Mouse (Mus musculus): ENCODE results near the gene Armc10. TPM values are rescaled to one million over a fixed set of nuclear protein-coding genes. Genes with fewer than 3 reads are reported as not detected.
"Not testable (repeated sequence)": the region's sequence is repeated elsewhere in the genome, so short reads cannot be mapped to it uniquely, and the experiment has no call there.

Gene Armc10
- total RNA-seq, 2 experiments from 2014 or later: 17.7 to 22.4 TPM

DNA sequence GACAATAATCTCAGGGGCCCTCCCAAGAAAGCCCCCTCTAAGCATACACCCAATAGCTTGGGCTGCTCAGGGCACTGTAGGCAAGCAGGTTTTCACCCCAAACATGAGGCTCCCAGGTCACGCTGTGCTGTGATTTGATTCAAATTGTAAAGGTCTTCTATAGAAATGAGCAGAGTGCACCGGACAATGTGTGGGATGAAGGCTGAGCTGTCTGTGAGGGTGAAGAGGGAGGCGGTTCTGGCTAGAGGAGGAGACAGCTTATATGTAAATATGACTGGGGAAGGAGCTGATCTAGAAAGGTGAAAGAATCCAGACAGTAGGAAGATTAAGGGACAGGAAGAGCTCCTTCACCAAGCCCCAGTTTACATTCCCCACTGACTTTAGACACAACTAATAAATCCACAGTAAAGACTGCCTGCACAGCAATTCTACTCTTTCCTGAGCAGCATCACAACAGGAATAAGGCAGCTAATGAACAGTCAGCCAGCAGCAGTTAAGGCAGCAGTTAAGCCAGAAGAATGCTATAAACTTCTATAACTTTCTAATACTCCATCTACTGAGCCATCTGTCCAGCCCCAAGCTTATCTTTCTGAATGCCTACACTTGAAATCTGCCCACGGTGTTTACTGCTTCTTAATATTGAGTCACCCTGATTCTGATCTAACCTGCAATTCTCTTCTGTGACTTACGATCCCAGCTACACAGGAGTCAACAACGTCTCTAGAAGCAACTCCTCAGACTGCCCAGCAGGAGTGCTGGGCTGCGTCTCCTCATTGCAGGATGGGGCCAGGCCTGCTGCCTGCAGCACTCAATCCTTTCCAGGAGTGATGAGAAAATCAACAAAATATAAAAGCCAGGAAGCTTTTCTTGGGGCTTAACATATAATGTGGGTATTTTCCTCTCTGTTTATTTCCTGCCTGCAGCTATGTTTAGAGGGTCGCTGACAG is 21.9 kb downstream of the Armc10 start:
- no peak for DNase-seq

DNA sequence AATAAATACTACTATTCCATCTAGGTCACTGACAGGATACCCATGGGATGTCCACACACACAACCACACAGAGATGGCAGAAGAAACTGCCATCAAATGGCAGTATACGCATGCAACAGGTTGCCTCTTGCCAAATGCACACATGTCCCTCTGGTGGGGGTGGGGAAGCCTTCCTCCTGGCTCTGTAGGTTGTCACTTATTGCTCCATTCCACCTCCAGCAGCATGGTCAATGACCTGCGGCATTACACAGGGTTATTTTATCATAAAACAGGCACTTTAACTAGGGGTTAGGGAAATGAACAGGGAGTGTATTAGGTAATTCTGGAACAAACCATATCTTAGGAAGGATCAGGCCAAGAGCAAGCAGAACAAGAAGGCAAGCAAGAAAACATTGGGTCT is 23.7 kb downstream of the Armc10 start:
- DNase-seq: peak; percentile 40

DNA sequence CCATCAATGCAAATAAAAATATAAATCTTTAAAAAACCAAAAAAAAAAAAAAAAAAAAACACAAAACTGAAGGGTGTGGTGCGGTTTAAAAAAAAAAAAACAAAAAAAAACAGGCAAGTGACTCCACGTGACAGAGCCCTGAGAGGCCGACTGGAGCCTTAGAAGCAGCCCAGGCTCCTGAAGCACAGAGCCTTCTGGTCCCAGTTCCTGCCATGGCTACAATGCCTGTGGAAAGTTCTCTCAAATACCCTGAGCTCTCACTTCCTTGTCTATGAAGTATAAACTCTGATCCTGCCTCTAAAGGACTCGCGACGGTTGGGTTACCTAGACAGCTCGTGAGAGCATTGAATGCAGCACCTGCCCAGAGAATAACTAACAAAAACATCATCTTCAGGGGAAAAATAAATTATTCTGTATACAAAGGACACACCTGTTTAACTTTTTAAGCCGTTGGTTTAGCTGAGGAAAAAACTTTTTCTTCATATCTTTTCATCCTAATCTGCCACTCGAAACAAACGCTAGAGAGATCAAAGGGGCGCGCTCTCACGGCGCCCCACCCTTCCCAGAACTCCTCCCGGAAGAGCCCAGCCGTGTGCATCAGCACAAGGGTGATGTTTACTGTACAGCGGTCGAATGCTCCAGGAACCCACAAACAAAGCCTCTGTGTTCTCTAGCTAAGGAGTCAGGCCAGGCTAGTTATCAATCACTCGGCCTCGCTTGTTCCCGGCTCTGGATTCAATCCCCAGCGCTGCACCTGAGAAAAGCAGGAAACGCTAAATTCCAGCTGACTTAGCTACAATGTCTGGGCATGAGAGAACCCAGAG is 27.4 kb downstream of the Armc10 start:
- DNase-seq: no peak

DNA sequence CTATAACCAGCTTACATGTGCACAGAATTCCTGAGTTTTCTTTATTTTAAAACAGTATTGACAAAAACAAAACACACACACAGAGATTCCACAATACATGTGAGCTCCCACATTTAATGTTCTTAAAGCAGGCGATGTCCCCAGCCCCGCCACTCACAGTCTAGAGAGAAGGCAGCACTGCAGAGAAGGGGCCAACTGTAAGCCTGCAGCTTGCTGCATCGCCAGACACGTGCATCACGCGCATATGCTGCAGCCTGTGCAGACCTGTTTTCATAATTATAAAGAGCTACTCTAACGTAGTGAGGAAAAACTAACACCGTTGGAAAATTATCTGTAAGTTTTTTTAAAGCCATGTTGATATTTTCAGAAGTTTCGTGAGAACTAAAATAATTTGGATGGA is 28.1 kb downstream of the Armc10 start:
- DNase-seq: no peak

DNA sequence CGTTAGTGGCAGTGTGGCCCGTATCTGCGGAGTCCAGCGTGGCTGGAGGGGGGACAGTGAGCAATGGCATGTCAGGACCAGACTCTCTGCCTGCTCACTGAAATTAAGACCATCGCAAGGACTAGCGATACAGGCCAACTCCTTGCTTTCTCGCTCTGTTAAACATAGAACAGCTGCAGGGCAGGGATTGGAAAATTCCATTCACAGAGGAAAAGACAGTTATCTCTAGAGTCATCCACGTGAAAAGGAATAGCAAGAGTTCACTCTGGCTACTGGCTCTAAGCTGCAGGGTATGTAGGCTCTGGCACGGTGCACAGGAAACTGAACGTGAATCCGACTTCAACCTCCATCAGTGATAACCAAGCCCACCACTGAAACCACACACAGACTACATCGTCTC is 29.4 kb downstream of the Armc10 start:
- no peak for DNase-seq

DNA sequence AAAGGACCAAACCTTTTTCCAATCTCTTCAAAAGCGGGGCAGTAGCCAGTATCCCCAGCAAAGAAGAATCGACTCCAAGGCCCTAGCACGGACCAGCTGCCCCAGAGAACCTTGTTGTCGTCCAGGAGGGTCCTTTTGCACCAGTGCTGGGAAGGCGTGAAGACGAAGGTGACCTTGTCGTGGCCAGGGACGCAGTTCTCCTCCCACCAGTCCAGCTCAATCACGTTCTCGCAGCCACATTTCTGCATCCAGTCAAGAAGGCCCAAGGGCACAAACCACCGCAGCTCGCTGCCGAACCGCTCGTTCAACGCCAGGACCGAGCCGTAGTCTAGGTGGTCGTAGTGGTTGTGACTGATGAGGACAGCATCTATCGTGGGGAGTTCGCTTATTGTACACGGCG is 29.9 kb downstream of the Armc10 start:
- no peak for DNase-seq

DNA sequence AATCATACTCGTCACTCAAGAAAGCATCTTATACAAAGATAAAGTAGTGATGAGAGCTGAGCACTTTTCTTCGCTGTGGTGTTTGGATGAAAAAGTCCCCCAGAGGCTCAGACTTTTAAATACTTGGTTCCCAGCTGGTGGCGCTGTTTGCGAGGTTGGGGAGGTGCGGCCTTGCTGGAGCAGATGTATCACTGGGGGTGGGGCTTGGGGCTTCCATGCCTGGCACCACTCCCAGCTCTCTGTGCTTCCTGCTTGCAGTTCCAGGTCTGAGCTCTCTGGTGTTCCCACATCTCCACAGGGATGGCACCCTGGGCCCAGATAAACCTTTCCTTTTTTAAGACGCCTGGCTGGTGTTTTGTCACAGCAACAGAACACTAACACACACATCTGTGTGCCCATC is 32.3 kb downstream of the Armc10 start:
- peak; percentile 38 for DNase-seq

DNA sequence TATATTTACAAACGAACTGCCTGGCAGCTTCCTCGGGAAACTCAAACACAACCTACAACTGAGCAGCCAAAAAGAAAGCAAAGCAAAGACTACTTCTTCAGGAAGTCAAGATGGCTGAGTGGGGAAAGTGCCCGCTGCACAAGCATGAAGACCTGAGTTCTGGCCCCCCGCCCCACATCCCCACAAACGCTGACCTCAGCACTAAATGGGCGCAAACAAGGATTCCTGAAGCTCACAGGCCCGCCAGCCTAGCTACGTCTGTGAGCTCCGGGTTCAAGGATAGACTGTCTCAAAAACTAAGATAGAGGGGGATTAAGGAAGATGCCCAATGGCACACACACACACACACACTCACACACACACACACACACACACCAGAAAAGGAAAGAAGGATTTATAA is 32.8 kb downstream of the Armc10 start:
- no peak for DNase-seq

DNA sequence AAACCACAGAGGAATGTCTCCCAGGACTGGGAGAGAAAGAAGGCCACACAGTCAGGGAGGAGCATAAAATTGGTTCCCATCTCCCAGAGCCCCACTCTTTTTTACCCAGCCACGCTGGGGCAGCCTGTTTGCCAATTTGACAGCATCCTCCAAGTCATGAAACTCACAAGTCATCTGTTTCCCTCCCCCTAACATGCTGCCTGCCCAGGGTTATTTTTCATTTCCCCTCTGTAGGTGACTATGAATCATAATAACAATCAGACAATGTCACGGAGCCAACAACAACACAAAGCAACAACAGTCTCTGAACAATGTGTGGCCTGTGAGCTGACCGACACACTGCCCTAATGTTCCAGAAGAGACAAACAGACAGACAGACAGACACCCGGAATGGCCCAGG is 34.4 kb downstream of the Armc10 start:
- no peak for DNase-seq

DNA sequence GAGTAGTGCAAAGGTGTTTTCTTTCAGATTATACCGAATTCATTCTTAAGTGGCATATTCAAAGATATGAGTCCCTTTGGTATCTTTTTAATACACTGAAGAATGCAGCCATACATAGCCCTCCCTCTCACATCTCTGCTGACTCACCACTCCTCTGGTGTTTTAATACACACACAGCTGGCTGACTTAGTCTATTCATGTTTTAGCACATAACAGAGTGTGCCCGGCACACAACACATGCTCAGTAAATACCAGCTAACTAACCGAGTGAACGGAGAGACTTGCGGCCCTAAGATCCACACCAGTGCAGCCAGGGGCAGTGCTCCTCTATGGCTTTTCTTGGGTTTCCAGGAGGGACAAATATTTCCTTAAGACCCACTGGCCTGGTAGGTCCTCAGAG is 35.3 kb downstream of the Armc10 start:
- DNase-seq: no peak

DNA sequence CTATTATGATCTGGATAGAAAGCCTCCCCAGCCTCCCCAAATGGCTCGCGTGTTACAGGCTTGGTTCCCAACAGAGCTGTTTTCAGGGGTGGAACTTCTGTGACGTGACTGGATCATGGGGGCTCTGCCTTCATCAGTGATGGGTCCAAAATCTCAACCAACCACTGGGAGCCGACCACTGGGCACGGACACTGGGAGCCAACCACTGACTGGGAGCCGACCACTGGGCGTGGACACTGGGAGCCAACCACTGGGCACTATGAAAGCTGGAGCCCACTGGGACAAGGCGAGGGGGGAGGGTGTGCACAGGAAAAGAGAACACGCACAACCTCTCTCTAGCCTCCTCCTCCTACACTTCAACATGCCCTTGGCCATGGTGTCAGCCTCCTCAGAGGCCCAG is 38.2 kb downstream of the Armc10 start:
- no peak for DNase-seq

DNA sequence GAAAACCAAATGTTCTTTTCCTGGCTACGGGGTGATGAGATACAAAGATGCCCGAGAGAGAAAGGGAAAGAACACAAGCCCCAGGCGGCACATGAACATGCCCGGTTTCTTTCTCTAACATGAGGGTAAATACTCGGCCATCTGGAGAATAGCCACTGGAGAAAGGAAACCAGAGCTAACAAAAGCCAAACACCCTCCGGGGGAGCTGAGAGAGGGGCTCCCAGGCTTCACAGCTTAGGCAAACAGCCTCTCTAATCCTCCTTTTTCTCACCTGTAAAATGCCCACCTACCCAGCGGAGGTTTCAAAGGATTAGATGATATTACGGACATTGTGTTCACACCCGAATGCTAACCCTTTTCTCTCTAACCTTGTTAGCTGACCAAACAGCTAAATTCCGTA is 39.4 kb downstream of the Armc10 start:
- DNase-seq: no peak

DNA sequence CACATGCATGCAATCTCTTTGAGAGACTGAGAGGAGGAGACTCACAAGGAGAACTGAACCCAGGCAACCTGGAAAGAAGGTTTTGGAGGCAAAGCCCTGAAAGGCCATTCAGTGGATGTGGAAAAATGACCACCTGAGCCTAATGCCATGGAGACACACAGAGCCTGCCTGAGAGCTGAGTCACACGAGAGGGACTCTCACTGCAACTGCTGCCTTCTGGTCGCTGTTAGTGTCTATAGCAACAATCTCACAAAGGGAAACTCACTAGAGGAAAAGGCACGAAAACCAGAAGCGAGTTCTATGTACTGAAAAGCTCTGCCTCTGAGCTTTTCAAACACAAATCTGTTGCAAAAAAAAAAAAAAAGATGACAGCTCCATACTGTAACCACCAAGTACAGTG is 41.4 kb downstream of the Armc10 start:
- DNase-seq: no peak

DNA sequence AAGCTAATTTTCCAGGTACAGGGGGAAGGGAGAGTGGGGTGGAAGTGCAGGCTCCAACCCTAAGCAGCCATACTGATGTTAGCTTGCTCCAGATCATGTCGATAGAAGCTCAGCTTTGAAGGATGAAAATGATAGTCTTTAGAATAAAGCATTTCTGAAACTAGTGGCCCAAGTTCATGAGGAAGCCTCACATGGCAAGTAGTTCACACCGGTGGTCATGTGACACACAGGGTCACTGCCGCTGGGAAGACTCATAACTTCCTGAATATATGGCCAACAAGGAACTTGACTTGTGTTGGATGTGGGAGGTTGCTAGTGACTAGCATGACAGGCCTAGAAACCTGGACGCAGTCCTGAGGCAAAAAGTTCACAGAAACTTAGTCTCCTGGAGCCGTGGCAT is 46.6 kb downstream of the Armc10 start:
- no peak for DNase-seq

DNA sequence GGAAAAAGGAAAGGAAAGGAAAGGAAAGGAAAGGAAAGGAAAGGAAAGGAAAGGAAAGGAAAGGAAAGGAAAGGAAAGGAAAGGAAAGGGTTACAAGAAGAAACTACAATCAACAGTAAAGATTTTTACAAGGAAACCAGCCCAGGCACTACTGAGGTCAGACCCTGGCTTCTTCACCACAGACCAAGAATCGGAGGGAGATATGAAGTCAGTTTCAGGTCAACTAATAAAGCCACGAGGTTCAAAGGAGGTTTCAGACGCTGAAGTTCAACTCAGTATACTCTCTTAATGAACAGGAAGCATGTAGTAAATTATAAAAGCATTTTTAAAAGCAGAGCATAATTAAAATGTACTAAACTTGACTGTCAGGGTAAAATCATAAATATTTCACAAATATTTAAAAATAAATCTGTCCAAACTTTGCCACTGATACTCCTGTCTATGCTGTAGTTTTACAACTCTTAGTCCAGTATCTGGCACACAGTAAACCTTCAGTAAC is 47.8 kb downstream of the Armc10 start:
- DNase-seq: no peak

DNA sequence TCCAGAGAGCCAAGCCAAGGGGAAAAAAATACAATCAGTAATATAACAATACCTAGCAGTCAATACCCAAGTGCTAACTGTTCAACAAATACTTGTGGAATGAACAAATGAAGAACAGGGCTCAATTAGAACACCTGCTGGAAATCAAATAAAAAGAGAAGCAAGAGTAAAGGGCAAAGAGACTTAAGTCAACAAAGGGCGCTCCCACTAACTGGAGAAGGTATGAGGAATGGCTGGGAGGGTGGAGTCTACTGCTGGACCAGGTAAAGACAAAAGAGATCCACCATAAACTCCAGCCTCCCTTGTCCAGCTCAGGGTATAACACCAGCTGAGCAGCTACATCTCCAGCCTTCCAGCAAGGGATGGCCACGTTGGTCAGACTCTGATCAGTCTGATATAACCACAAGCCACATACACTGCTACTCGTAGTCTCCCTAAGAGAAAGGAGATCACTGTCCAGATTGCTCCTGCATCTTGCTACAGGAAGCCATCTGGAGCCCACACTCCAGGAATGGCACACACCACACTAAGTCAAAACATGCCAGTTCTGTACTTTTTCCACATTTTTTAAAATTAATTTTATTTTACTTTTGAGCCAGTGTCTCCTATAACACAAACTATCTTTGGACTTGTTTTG is 49.4 kb downstream of the Armc10 start:
- no peak for DNase-seq

DNA sequence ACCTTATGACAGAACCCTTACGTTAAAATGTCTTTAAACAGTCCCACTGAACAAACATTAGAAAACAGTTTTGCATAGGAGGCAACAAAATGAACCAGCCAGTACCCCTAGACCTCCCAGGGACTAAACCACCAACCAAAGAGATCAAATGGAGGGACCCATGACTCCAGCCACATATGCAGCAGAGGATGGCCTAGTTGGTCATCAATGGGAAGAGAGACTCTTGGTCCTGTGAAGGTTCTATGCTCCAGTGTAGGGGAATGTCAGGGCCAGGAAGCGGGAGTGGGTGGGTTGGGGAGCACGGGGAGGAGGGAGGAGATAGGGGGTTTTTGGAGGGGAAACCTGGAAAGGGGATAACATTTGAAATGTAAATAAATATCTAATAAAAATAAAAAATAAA is 53.9 kb downstream of the Armc10 start:
- not testable (repeated sequence) for DNase-seq

DNA sequence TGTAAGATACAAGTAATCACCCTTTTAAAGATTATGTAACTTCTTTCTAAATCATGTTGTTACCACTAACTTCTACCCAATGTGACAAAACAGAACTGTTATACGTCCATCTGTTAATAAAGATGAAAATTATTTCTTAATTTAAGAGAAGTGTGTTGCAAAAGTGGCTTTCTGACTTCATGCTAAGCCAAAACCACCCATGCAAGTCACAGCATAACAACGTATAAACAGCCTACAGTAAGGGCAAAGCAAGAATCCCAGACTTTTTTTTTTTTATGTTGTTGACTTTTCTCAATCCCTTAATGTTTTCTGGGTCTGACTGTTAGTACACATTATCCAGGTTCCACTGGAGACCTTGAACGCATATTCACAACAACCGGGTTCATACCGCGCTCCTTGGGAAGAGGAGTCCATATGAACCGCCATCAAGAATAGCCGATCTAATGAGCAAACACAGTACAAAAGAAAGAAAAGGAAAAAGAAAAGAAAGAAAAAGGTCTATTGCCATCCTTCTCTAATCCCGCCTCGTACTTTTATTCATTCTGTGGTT is 54.7 kb downstream of the Armc10 start:
- no peak for DNase-seq

DNA sequence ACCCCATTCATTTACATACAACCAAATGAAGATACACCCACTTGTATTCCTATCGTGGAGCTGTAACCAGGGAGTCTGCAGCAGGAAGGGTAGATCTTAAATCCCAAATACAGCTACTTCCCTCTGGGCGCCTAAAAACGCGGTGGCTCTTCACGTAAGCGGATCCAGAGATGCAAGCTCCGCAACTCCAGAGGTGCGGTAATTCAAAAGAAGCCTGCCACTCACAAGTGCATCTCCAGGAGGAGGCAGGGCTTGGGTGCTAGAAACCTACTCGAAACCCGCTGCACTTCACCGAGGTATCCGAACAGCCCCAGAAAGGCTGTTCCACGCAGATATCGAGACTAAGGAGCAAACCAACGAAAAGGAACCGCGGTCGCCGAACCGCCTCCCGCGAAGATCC is 55.3 kb downstream of the Armc10 start:
- DNase-seq: no peak

DNA sequence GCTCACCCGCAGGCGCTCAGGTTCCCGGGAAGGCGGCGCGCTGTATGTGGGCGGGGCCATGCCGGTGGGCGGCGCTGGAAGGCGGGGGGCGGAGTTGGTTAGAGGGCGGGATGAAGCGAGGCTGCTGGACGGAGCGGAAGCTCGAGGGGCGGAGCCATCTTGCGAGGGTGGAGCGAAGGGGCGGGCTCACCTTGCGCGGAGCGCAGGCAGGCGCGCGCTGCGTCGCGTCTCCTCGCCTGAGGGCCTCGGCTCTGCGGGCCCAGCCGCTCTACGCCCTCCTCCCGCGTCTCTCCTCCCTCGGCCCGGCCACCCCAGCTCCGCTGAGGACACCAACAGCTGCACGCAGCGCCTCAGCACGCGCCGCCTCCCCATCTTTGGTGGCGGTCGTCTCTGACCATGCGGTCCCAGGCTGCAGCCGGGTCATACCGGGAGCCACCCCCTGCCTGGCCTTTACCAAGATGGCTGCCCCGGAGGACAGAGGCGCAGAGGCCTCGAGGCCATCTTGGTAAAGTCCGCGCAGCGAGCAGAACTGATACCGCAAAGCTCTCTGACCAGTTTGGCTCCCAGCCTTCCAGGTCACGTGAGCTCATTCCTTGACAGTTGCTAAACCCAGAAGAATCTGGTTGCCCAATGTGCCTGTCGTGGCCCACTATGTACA is 55.9 kb downstream of the Armc10 start, which contains the start of gene Napepld:
Gene Napepld, minus strand, starts transcription at position 46 of the 658 bp plus-strand sequence.
- DNase-seq: peak; percentile 100

DNA sequence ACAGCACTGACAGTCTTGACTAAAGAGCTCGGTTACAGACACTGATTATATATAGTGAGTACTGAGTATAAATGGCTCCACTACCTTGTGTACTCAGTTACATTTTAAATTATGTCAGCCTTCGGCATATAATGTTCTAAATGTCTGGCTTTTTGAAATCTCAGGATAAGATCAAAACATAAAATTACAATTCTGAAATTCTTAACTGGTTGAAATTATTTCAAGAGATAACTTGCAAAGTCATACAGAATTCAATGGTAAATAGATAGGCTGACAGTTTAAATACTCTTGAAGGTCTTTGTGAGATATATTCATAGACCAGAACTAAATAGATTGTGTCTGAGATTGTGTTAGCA is 56.4 kb downstream of the Armc10 start:
- DNase-seq: no peak

All from adrenal gland, postnatal 10 days (tissue).